Mouse (Mus musculus) CH12F3 (cell line): ENCODE measurements around the gene Dbt.
"Not testable (repeated sequence)": the region's sequence is repeated elsewhere in the genome, so short reads cannot be mapped to it uniquely, and the experiment has no call there.

Experiments used
- in situ Hi-C: fragments of 300-500 bp; cut with MboI; formaldehyde crosslinking; loops from 2 replicates; pipeline ENCODE4 v1.14.3; 2020; ENCODE audit warnings: low sequenced_read_pairs

Gene Dbt

GRCm38 (mm10) chr3:116536428-116537199 is 23.7 kb downstream of the Dbt start:
- in situ Hi-C loops, result no loop called here

DNA sequence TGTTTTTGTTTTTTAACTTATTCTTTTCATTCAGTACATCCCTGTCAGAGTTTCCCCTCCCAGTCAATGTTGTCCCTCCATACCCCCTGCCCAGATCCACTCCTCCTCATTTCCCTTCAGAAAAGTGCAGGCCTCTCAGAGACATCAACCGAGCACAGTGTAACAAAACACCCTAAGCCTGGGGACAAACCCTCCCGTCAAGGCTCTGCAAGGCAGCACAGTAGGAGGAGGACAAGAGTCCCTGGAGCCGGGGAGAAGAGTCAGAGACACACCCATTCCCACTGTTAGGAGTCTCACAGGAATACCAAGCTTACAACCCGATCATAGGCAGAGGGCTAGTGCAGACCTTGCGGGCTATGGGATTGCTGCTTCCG is 24.3 kb downstream of the Dbt start:
- in situ Hi-C loops, result no loop called here

DNA sequence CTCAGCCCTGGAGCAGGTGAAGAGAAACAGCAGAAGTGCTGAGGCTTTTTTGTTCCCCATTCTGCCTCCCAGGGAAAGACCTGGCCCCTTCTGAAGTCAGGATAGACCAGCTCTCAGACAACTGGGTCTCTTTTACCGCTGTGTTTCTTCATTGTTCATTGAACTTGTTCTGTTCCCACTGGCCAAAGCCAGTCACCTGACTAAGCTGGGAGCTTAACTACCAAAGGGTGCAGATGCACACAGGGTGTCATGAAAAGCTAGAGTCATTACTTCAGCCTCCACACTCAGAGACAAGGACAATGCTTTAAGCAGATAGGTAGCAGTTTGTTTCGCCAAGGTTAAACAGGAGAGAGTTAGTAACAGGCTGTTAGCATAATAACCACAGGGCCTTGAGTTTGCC is 29.2 kb downstream of the Dbt start:
- in situ Hi-C loops, result no loop called here

- in situ Hi-C loops, result no loop called here
These were observed 29.7 kb downstream of the Dbt start for GRCm38 (mm10) chr3:116542532-116542931.

DNA sequence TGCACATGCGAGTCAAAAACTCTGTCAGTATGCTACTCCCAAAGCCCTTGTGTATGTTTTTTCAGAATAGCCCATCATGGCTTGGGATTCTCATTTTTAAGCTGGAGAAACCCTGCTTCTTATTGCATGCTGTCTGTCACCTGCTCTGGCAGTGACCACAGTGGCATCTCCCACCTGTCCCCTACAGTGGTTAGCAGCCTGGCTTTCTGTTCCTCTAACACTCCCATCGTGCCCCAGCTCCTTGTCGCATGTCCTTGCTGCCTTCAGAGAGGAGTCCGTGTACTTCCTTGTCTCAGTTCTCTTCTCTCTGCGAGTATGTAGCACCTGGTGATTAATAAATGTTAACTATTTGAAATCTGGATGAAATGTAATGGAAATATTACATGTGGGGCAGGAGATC is 34.6 kb downstream of the Dbt start:
- in situ Hi-C loops, result no loop called here

DNA sequence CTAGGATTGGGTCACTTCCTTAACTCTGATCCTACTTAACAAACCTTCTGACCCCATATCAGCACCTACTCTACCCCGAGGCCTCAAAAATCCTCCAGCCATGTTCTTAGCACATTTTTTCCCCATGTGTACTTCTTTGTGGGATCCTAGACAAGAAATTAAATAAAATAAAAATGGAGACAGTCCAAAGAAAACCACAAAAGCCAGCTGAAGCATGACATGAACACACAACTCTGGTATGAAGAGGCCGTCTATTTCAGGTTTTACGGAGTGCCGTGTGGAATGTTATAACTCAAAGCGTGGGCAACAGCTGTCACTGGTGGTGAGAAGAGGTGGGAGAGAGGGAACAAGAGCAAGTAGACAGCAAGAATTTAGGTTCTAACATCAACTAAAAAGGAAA is 38.5 kb downstream of the Dbt start:
- in situ Hi-C loops, result no loop called here

- in situ Hi-C loops, result not testable (repeated sequence)
These were observed 48.4 kb downstream of the Dbt start for GRCm38 (mm10) chr3:116561315-116561714.

DNA sequence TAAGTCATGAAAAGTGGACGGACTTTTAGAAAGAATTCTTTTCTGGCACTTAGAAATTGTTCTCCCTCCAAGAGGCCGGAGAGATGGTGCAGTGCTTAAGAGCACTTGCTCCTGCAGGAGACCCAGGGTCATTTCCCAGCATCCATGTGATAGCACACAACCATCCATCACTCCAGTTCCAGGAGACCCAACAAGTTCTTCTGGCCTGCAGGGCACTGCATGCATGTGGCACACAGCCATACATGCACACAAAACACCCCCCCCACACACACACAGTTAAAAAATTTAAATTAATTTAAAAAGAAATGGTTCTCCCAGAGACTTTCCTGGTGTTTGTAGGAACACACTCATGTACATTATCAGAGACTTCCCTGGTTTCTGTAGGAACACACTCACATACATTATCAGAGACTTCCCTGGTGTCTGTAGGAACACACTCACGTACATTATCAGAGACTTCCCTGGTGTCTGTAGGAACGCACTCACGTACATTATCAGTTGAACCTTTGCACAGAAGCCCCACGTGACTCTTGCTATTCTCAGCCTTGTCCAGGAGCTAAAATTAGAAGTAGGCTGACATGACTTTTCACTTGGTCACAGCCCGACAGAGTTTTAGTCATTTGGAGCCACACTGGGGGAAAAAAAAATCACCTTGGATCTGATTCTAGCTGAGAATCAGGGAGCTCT is 49.7 kb downstream of the Dbt start, which contains the start of gene Lrrc39:
TSS of gene Lrrc39 (plus strand) at position 566 of the 687 bp plus-strand sequence.
- in situ Hi-C loops, result no loop called here

DNA sequence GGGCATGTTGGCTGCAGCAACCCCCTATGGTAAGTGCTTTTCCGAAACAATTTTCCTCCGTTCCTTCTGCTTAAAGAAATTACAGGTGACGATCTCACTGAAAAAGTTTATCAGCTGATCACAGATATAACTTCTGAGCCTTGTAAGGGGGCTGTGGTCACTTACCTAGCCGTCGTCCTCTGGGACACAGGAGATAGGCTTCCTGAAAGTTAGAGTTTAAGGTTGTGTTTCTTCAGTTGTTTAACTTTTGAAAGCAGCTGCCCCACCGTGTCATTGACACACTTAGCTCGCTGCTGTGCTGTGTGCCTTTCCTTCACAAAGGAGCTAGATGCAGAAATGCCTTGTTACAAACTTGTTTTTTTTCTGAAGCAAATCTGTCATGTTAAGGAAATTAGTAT is 50.2 kb downstream of the Dbt start:
- in situ Hi-C loops, result no loop called here

GRCm38 (mm10) chr3:116570628-116571027 is 57.8 kb downstream of the Dbt start:
- in situ Hi-C loops, result no loop called here

- in situ Hi-C loops, result no loop called here
These were observed 64.4 kb downstream of the Dbt start for GRCm38 (mm10) chr3:116577286-116577685.

GRCm38 (mm10) chr3:116582201-116582600 is 69.3 kb downstream of the Dbt start:
- in situ Hi-C loops, result loop anchor here (10.0 kb wide), 1 partner anchor 247 kb away; no protein-coding TSS in a partner anchor

DNA sequence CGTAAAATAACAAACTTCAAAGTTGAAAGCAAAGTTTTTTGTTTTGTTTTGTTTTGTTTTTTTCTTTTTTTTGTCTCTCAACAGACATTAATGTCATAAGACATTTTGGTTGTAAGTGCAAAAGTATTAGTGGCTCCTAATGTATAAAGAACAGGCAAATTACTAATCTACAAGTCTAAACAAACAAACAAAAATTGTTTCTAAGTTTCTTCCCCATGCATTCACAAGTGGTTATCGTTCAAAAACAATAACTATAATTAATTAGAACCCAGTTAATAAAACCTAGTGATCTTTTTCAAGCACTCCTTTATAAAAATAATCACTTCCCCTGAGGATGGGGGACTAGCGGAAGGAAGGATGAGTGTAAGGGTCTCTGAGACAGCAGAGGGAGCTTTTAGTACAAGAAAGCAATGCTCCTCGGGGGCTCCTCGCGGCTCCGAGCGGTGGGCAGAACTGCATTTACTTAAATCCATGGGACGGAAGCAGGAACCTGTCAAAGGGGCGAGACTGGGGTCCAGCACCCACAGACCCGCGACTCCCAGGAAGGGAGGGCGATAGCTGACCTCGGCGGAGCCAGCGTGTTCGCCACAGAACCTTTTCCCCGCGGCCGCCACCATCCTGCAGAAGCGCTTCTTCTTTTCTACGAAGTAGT is 81.3 kb downstream of the Dbt start:
- in situ Hi-C loops, result no loop called here

DNA sequence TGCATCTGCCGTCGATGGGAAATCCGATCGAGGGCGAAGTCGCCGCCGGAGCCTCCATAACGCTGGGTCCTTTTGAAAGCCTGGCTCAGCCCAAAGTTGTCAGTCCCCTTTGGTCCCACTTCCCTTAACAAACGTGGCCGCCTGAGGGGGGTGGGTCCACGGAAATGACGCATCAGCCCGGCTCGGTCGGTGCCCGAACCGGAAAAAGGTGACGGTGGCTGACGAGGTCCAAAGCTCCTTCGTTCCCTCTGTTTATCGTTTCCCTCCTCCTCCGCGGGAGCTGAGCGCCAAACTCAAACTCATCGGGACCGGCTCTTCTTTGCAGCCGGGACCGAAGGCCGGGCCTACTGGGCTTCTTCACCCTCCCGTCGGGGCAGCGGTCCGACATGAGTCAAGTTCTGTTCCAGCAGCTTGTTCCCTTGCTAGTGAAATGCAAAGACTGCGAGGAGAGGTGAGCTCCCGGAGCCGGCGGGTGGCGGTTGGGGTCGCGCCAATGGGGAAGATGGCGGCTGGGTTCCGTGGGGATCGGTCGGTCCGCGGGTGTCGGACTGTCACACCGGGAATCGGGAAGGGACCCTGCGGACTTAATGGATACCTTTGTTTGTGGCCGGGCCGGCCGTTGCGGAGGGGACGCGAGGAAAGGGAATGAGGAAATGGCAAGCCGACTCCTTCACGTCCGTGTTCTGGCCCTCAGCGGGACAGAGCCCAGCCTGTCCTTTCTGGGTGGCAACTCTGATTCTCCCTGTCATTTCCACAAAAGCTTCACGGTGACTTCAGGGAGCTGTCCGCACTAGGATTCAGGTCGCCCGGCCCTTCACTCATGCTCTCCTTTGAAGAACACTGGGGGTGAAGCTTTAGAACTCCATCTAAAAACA is 82.1 kb downstream of the Dbt start, which contains the start of gene Sass6:
TSS of gene Sass6 (plus strand) at position 255 of the 875 bp plus-strand sequence.
- in situ Hi-C loops, result no loop called here

GRCm38 (mm10) chr3:116595603-116595991 is 82.7 kb downstream of the Dbt start:
- in situ Hi-C loops, result no loop called here
